Mouse (Mus musculus): Measurements from ENCODE around the gene Slc9a5. TPM values are rescaled to one million over a fixed set of nuclear protein-coding genes. Genes with fewer than 3 reads are reported as not detected.

Slc9a5 gene
- polyA plus RNA-seq, 1 experiment from 2014 or later = 7.3 TPM

GRCm38 (mm10) chr8:105367107-105367506 is 18.5 kb downstream of the Slc9a5 start:
- no peak overlapping the region for H3K4me2 ChIP-seq

GRCm38 (mm10) chr8:105372473-105372872 is 23.8 kb downstream of the Slc9a5 start:
- Histone ChIP-seq H3K4me1 (replicated peaks) (0 out of 2 replicates have a peak, but pooled peaks cover 6% of the 10 kb centered on the region), H3K4me2 (no peak overlapping the region), H3K9me3 (no peaks in the 10 kb centered on the region), H3K36me3 (peaks cover 19% of the 10 kb centered on the region), H3K27ac (no peak overlapping the region), H3K9ac (no peak overlapping the region), H3K4me3 (no peak overlapping the region), H3K27me3 (no peaks in the 10 kb centered on the region)
- ATAC-seq (ENCODE audit: low FRiP score) = no peak
- 79% methylated on average over 8 of the region's 9 CpGs for WGBS

More at GRCm38 (mm10) chr8:105367107-105367506, 18.5 kb downstream of the Slc9a5 start:
- 74% methylated on average over 2 of the region's 2 CpGs for WGBS
- no peak overlapping the region for H3K4me3 ChIP-seq
- ATAC-seq (ENCODE audit: low FRiP score) = no peak
- H3K27ac ChIP-seq = no peak overlapping the region
- no peaks in the 10 kb centered on the region for H3K27me3 ChIP-seq
- H3K4me1 ChIP-seq (replicated peaks) = 0 out of 2 replicates have a peak, but pooled peaks cover 2% of the 10 kb centered on the region
- no peaks in the 10 kb centered on the region for H3K9me3 ChIP-seq
- no peak overlapping the region for H3K9ac ChIP-seq
- peaks cover 48% of the 10 kb centered on the region for H3K36me3 ChIP-seq

- H3K4me2 ChIP-seq = no peak within 1 kb of the TSS
- no peak within 1 kb of the TSS for H3K4me3 ChIP-seq
- H3K9me3 ChIP-seq = no peaks in the 10 kb centered on the region
- H3K27me3 ChIP-seq = no peaks in the 10 kb centered on the region
- H3K27ac ChIP-seq = no peak within 1 kb of the TSS
- no peak within 1 kb of the TSS for H3K9ac ChIP-seq
- H3K36me3 ChIP-seq = peaks cover 14% of the 10 kb centered on the region
- H3K4me1 ChIP-seq (replicated peaks) = 0 out of 2 replicates have a peak, but pooled peaks cover 6% of the 10 kb centered on the region
- no peak for ATAC-seq (ENCODE audit: low FRiP score)
- 70% methylated on average over 2 of the region's 2 CpGs for WGBS
Measured at GRCm38 (mm10) chr8:105373032-105373431, 24.4 kb downstream of the Slc9a5 start, which contains the start of gene Plekhg4. Gene Plekhg4 (plus strand): TSS chr8:105373274.

GRCm38 (mm10) chr8:105374513-105374966 is 25.9 kb downstream of the Slc9a5 start:
- Histone ChIP-seq H3K4me2 (peak overlapping the region; percentile 48), H3K4me3 (peak overlapping the region; percentile 21), H3K9ac (0 out of 2 replicates have a peak overlapping the region, but pooled peaks have one; percentile 49), H3K27ac (no peak overlapping the region), H3K4me1 (replicated peaks) (peaks cover 11% of the 10 kb centered on the region), H3K27me3 (no peaks in the 10 kb centered on the region), H3K9me3 (no peaks in the 10 kb centered on the region), H3K36me3 (peaks cover 5% of the 10 kb centered on the region; the same call in 1 of the 2 replicates)
- WGBS = 25% methylated on average over 33 of the region's 33 CpGs
- ATAC-seq (ENCODE audit: low FRiP score) = no peak

GRCm38 (mm10) chr8:105378673-105379072 is 30.0 kb downstream of the Slc9a5 start:
- no peaks in the 10 kb centered on the region for H3K27me3 ChIP-seq
- no peak overlapping the region for H3K4me3 ChIP-seq
- no peak for ATAC-seq (ENCODE audit: low FRiP score)
- no peak overlapping the region for H3K4me2 ChIP-seq
- no peak overlapping the region for H3K9ac ChIP-seq
- peaks cover 11% of the 10 kb centered on the region for H3K4me1 ChIP-seq (replicated peaks)
- no peak overlapping the region for H3K27ac ChIP-seq
- no peaks in the 10 kb centered on the region for H3K9me3 ChIP-seq
- WGBS = 70% methylated on average over 19 of the region's 19 CpGs
- H3K36me3 ChIP-seq = no peaks in the 10 kb centered on the region

GRCm38 (mm10) chr8:105380308-105380707 is 31.7 kb downstream of the Slc9a5 start:
- Histone ChIP-seq H3K9ac (no peak overlapping the region), H3K4me1 (replicated peaks) (peaks cover 5% of the 10 kb centered on the region), H3K27me3 (no peaks in the 10 kb centered on the region), H3K27ac (no peak overlapping the region), H3K36me3 (no peaks in the 10 kb centered on the region), H3K4me2 (no peak overlapping the region), H3K4me3 (no peak overlapping the region), H3K9me3 (no peaks in the 10 kb centered on the region)
- ATAC-seq (ENCODE audit: low FRiP score) = no peak
- WGBS = 87% methylated on average over 12 of the region's 12 CpGs

GRCm38 (mm10) chr8:105384070-105384469 is 35.4 kb downstream of the Slc9a5 start:
- Histone ChIP-seq H3K4me1 (replicated peaks) (peaks cover under 1% of the 10 kb centered on the region), H3K9me3 (no peaks in the 10 kb centered on the region), H3K27ac (no peak overlapping the region), H3K9ac (no peak overlapping the region), H3K36me3 (no peaks in the 10 kb centered on the region), H3K4me3 (no peak overlapping the region), H3K27me3 (no peaks in the 10 kb centered on the region), H3K4me2 (no peak overlapping the region)
- WGBS = 95% methylated on average over 2 of the region's 2 CpGs
- no peak for ATAC-seq (ENCODE audit: low FRiP score)

GRCm38 (mm10) chr8:105387151-105387550 is 38.5 kb downstream of the Slc9a5 start:
- H3K9ac ChIP-seq = no peak overlapping the region
- H3K9me3 ChIP-seq = no peaks in the 10 kb centered on the region
- H3K27me3 ChIP-seq = no peaks in the 10 kb centered on the region
- 91% methylated on average over 1 of the region's 1 CpGs for WGBS
- no peak overlapping the region for H3K27ac ChIP-seq
- H3K4me1 ChIP-seq (replicated peaks) = no peaks in the 10 kb centered on the region
- H3K4me3 ChIP-seq = no peak overlapping the region
- no peaks in the 10 kb centered on the region for H3K36me3 ChIP-seq
- no peak for ATAC-seq (ENCODE audit: low FRiP score)
- no peak overlapping the region for H3K4me2 ChIP-seq

GRCm38 (mm10) chr8:105389096-105389495 is 40.5 kb downstream of the Slc9a5 start:
- H3K4me2 ChIP-seq = no peak overlapping the region
- H3K27me3 ChIP-seq = no peaks in the 10 kb centered on the region
- no peaks in the 10 kb centered on the region for H3K4me1 ChIP-seq (replicated peaks)
- no peak overlapping the region for H3K9ac ChIP-seq
- no peak overlapping the region for H3K27ac ChIP-seq
- 79% methylated on average over 6 of the region's 6 CpGs for WGBS
- no peaks in the 10 kb centered on the region for H3K9me3 ChIP-seq
- H3K4me3 ChIP-seq = no peak overlapping the region
- H3K36me3 ChIP-seq = no peaks in the 10 kb centered on the region
- no peak for ATAC-seq (ENCODE audit: low FRiP score)

GRCm38 (mm10) chr8:105393089-105393787 is 44.6 kb downstream of the Slc9a5 start:
- H3K27ac ChIP-seq = no peak overlapping the region
- no peak for ATAC-seq (ENCODE audit: low FRiP score)
- 86% methylated on average over 12 of the region's 12 CpGs for WGBS
- no peaks in the 10 kb centered on the region for H3K9me3 ChIP-seq
- H3K9ac ChIP-seq = no peak overlapping the region
- H3K4me1 ChIP-seq (replicated peaks) = peaks cover 4% of the 10 kb centered on the region
- no peak overlapping the region for H3K4me3 ChIP-seq
- no peaks in the 10 kb centered on the region for H3K36me3 ChIP-seq
- H3K27me3 ChIP-seq = no peaks in the 10 kb centered on the region
- H3K4me2 ChIP-seq = no peak overlapping the region

- Histone ChIP-seq H3K9ac (no peak overlapping the region), H3K36me3 (no peaks in the 10 kb centered on the region), H3K27me3 (no peaks in the 10 kb centered on the region), H3K4me1 (replicated peaks) (peaks cover 8% of the 10 kb centered on the region), H3K4me2 (no peak overlapping the region), H3K4me3 (no peak overlapping the region), H3K27ac (no peak overlapping the region), H3K9me3 (no peaks in the 10 kb centered on the region)
- 61% methylated on average over 7 of the region's 7 CpGs for WGBS
- no peak for ATAC-seq (ENCODE audit: low FRiP score)
Measured at GRCm38 (mm10) chr8:105393915-105394314, 45.3 kb downstream of the Slc9a5 start.

GRCm38 (mm10) chr8:105397747-105398146 is 49.1 kb downstream of the Slc9a5 start:
- Histone ChIP-seq H3K27ac (no peak overlapping the region), H3K4me2 (no peak overlapping the region), H3K4me3 (no peak overlapping the region), H3K36me3 (no peaks in the 10 kb centered on the region), H3K27me3 (no peaks in the 10 kb centered on the region), H3K4me1 (replicated peaks) (peaks cover 8% of the 10 kb centered on the region), H3K9ac (no peak overlapping the region), H3K9me3 (no peaks in the 10 kb centered on the region)
- WGBS = 52% methylated on average over 3 of the region's 3 CpGs
- ATAC-seq (ENCODE audit: low FRiP score) = no peak

- 88% methylated on average over 5 of the region's 5 CpGs for WGBS
- no peaks in the 10 kb centered on the region for H3K36me3 ChIP-seq
Measured at GRCm38 (mm10) chr8:105400016-105400415, 51.4 kb downstream of the Slc9a5 start.

More at GRCm38 (mm10) chr8:105400016-105400415, 51.4 kb downstream of the Slc9a5 start:
- Histone ChIP-seq H3K27ac (no peak overlapping the region), H3K4me3 (no peak overlapping the region), H3K27me3 (no peaks in the 10 kb centered on the region), H3K9ac (no peak overlapping the region), H3K9me3 (no peaks in the 10 kb centered on the region), H3K4me2 (no peak overlapping the region), H3K4me1 (replicated peaks) (peaks cover 8% of the 10 kb centered on the region)
- no peak for ATAC-seq (ENCODE audit: low FRiP score)

All from hindbrain, embryonic 13.5 days (tissue).